Mouse (Mus musculus) cerebellum, adult 2 months (tissue): ENCODE measurements around the gene Slc25a3. TPM values are rescaled to one million over a fixed set of nuclear protein-coding genes. Genes with fewer than 3 reads are reported as not detected.

Experiments
- DNase-seq, 2 experiments: peaks; one replicate each; pipeline ENCODE4 v3.0.0; 2021
- H3K27ac ChIP-seq: fragments of 200-500 bp; 2 replicates; pipeline ENCODE4 v1.5.1; 2012; ENCODE audit warnings: low read length, control low read depth, inconsistent platforms; ENCODE audit not compliant: insufficient read depth
- H3K27me3 ChIP-seq: fragments of 200-500 bp; 2 replicates; pipeline ENCODE4 v1.6.1; 2012; ENCODE audit warnings: inconsistent platforms, mild to moderate bottlenecking, low read length, moderate library complexity; ENCODE audit not compliant: control insufficient read depth, insufficient read depth
- H3K4me1 ChIP-seq: fragments of 200-500 bp; 2 replicates; pipeline ENCODE4 v1.6.1; 2011; ENCODE audit warnings: low read length; ENCODE audit not compliant: control insufficient read depth, insufficient read depth
- H3K4me3 ChIP-seq: fragments of 200-500 bp; replicated peaks from 2 replicates; pipeline ENCODE3; 2011; ENCODE audit warnings: mild to moderate bottlenecking, low read depth, low read length, control low read depth; ENCODE audit not compliant: insufficient read depth
- CTCF ChIP-seq: fragments of 200-500 bp; IDR thresholded peaks from 2 replicates; pipeline ENCODE4 v1.5.1; 2011; ENCODE audit warnings: low read depth, mild to moderate bottlenecking, control low read depth, low read length, moderate library complexity, borderline replicate concordance; ENCODE audit not compliant: insufficient read depth
- POLR2A ChIP-seq: fragments of 200-500 bp; IDR thresholded peaks from 2 replicates; pipeline ENCODE4 v1.6.1; 2011; ENCODE audit warnings: low read length, control low read depth, borderline replicate concordance; ENCODE audit not compliant: insufficient read depth
- WGBS: fragments of 180-500 bp; shearing (Covaris S2); methylation state at CpG from one replicate; pipeline ENCODE4 v1.1.7; 2018; 5-methylcytosine and 5-hydroxymethylcytosine counted together
- polyA plus RNA-seq: library from polyadenylated mRNA; depleted of rRNA; stranded (reverse); fragments of >200 nt; gene quantifications from 2 replicates; pipeline ENCODE4 v1.2.3, GENCODE M21; 2012

The Slc25a3 gene
- polyA plus RNA-seq, 1 experiment = 804 TPM

DNA sequence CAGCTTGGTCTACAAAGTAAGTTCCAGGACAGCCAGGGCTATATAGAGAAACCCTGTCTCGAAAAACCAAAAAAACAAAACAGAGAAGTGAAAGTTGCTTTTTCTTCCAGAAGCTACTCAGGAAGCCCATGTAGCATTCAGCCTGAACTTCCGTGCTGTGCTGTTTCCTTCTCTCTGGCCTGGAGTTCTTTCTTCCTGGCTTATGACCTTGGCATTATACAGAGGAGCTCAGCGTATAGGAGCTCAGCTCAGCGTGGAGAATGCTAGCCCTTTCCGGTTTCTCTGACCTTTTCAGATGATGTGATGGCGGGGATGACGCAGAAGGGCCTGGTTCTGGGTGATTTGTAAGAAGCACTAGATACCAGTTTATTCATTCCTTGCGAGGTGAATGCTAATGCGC lies 13.5 kb upstream of the Slc25a3 start:
- 80% methylated on average over 9 of the region's 9 CpGs for WGBS
- no peaks in the 10 kb centered on the region for H3K27me3 ChIP-seq
- DNase-seq = no peak
- H3K4me3 ChIP-seq = no peak overlapping the region
- no peak for TF ChIP-seq POLR2A
- TF ChIP-seq CTCF = no peak
- H3K4me1 ChIP-seq = no peaks in the 10 kb centered on the region
- no peak overlapping the region for H3K27ac ChIP-seq

DNA sequence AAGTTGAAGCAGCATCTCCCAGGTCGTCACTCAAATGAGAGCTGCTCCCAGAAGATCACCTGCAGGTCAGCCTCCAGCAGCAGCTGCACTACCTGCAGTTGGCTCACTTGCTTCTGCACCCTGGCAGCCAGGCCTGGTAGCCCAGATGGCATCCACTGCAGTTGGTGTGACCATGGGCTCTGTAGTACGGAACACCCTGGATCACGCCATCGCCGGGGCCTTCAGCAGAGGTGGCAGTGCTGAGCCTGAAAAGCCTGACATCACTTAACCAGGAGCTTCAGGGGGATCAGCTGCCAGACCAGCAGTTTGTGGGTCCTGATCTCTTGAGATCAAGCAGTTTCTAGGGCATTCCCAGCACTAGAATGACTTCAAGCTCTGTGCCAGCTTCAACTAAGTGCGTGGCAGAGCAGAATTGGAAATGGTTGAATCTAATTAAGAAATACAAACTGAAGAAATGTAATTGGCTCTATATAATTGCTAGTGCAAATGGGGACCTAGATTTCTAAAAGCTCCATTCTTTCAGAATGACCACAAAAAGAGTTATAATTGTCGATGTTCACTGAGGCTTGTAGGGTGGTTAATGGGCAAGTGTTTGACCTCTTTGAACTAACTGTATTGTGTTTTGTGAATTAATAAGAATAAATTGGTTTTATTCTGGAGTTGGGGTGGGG lies 11.6 kb upstream of the Slc25a3 start:
- WGBS = 75% methylated on average over 7 of the region's 7 CpGs
- H3K4me1 ChIP-seq = no peaks in the 10 kb centered on the region
- H3K27me3 ChIP-seq = no peaks in the 10 kb centered on the region
- no peak for DNase-seq
- H3K27ac ChIP-seq = no peak overlapping the region
- H3K4me3 ChIP-seq = no peak overlapping the region
- TF ChIP-seq CTCF = no peak
- TF ChIP-seq POLR2A = no peak

DNA sequence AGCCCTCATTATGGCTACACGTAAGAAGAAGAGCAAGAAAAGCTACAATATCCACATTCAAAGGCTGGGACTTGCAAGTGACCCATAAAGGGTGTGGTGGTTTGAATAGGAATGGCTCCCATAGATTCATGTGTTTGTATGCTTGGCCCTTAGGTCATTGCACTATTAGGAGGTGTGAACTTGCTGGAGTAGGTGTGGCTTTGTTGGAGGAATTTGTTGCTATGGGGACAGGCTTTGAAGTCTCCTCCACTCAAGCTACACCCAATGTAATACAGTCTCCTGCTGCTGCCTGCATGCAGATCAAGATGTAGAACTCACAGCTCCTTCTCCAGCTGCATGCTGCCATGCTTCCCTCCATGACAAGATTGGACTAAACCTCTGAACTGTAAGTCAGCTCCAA lies 7.7 kb upstream of the Slc25a3 start:
- no peak overlapping the region for H3K27ac ChIP-seq
- DNase-seq = no peak
- WGBS = 72% methylated on average over 1 of the region's 1 CpGs
- H3K4me3 ChIP-seq = no peak overlapping the region
- TF ChIP-seq POLR2A (no peak), CTCF (no peak)
- H3K4me1 ChIP-seq = no peaks in the 10 kb centered on the region
- no peaks in the 10 kb centered on the region for H3K27me3 ChIP-seq

DNA sequence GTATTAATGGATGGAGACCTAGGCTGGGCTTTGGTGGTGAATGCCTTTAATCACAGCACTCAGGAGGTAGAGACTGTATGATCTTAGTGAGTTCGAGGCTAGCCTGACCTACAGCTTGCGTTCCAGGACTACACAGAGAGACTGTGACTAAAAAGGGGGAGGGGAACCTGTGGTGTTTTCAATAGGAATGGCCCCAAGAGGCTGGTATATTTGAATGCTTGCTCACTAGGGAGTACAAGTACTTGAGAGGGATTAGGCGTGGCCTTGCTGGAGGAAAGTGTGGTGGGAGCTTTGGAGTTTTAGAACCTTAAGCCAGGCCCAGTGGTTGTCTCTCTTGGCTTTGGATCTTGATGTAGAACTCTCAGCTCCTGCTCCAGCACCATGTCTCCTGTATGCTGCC lies 6.9 kb upstream of the Slc25a3 start:
- H3K4me3 ChIP-seq = no peak overlapping the region
- H3K27ac ChIP-seq = no peak overlapping the region
- no peak for DNase-seq
- H3K27me3 ChIP-seq = no peaks in the 10 kb centered on the region
- TF ChIP-seq CTCF (no peak), POLR2A (no peak)
- H3K4me1 ChIP-seq = no peaks in the 10 kb centered on the region
- WGBS = 87% methylated on average over 3 of the region's 3 CpGs

DNA sequence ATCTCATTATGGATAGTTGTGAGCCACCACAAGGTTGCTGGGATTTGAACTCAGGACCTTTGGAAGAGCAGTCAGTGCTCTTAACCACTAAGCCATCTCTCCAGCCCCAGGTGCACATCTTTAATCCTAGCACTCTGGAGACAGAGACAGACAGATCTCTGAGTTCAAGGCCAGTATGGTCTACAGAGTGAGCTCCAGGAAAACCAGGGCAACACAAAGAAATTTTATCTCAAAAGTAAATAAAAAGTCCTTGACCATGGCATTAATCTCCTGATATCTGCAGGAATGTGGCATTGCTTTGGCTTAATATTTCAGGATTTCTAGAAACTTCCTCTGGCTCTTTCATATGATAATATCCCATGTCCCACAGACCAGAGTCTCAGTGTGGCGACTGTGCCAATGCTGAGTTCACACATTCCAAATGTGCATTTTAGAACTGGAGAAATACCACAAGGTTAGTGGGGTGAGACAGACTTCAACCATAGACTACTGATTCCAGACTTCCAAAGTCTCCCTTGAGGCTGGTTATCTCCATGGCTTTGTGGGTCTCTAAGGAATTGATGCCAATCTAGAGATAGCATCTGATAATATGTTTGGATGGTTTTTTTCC lies 4.8 kb upstream of the Slc25a3 start:
- WGBS = 69% methylated on average over 1 of the region's 1 CpGs
- no peak for TF ChIP-seq POLR2A
- TF ChIP-seq CTCF = no peak
- H3K27me3 ChIP-seq = no peaks in the 10 kb centered on the region
- no peak overlapping the region for H3K4me3 ChIP-seq
- no peak for DNase-seq
- H3K27ac ChIP-seq = no peak overlapping the region
- peaks cover 3% of the 10 kb centered on the region; the same call in 1 of the 2 replicates for H3K4me1 ChIP-seq

DNA sequence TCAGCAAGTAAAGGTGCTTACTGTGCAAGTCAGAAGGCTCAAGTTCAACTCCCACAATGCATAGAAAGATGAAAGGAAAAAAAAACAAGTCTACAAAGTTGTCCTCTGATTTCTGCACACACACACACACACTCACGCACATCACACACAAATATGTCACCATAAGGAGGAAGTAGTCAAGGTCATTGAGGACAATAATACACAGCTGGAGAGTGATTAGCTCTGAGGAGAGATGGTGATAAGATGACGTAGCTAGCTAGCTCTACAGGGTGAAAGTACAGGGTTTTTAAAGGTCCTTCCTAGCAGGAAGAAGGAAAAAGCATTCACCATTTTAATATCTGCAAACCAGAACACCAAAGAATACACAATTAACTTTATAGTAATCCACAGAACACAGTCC lies 3.5 kb upstream of the Slc25a3 start:
- no peaks in the 10 kb centered on the region for H3K27me3 ChIP-seq
- no peak overlapping the region for H3K27ac ChIP-seq
- H3K4me3 ChIP-seq = no peak overlapping the region
- peaks cover 3% of the 10 kb centered on the region; the same call in 1 of the 2 replicates for H3K4me1 ChIP-seq
- TF ChIP-seq POLR2A (no peak), CTCF (no peak)
- 77% methylated on average over 2 of the region's 2 CpGs for WGBS
- no peak for DNase-seq

DNA sequence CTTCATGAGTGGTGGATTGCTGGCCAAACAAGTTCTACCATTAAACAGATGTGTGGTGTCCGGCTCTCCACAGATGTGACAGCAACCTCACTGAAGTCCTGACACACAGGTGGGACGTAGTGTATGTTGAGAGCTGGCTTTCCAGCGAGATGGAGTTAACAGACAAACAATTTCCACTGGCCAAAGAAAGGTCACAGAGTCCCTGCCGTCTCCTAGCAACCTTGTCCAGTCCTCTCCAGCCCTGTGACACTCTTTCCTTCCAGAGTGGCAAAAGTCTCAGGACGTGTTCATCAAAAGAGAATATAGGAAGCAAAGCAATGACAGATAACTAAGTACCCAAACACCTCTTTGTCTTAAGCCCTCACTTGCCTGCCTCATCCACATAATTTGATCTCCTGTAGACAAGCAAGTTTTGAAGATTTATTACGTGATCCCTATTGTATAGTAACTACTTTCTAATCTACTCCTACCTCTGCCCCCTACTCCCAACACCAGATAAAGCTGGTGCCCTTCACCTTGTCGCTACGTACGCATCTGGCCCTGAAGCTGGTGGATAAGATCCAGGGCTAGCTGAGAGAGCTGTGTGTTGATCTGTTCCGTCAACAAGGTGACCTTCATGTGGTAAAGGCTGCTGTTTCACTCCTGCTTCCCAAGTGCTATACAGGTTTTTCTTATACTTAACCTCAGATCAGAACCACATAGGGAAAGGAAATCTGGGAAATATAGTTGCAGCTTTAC lies 2.9 kb upstream of the Slc25a3 start:
- 79% methylated on average over 10 of the region's 10 CpGs for WGBS
- Histone ChIP-seq H3K27ac (no peak overlapping the region), H3K4me1 (peaks cover 6% of the 10 kb centered on the region; the same call in 1 of the 2 replicates), H3K27me3 (no peaks in the 10 kb centered on the region), H3K4me3 (no peak overlapping the region)
- no peak for DNase-seq
- TF ChIP-seq CTCF (no peak), POLR2A (no peak)

DNA sequence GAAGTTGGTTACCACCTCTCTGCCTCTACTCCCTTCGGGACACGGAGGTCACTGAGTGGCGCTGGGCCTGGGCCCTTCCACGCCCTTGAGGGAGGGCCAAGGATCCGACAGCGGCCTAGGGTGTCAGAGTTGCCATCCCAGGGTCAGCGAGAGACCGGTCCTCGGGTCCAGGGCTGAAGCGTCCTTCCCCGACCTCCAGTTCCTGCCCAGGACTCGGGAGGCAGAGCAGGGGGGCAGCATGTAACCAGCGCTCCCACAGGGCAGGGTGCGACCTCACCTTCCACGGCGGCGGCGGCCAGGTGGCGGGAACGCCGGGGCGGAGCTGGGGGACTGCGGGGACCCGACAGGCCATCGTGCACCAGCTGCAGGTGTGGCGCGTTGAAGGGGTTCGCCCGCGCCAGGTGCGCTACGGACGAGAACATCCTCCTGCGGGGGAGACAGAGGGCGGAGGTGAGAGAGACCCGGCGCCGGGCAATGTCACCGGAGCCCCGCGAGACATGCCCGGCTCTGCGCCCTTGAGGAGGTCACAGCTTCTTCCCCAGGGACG lies 505 bp downstream of the Slc25a3 start:
- Histone ChIP-seq H3K4me3 (peak overlapping the region; percentile 79), H3K4me1 (peaks cover 6% of the 10 kb centered on the region; the same call in 1 of the 2 replicates), H3K27ac (peak overlapping the region; percentile 95), H3K27me3 (no peaks in the 10 kb centered on the region)
- no peak for DNase-seq
- TF ChIP-seq POLR2A (no peak), CTCF (no peak)
- whole genome bisulfite sequencing = 0% methylated on average over 44 of the region's 44 CpGs
